Mouse (Mus musculus) embryonic facial prominence, embryonic 14.5 days (tissue): ENCODE measurements around the gene Recql. TPM values are rescaled to one million over a fixed set of nuclear protein-coding genes. Genes with fewer than 3 reads are reported as not detected.

Experiments used
- ATAC-seq: fragments of 200-750 bp; cut with Nextera tagmentation; 2 replicates; pipeline ENCODE4 v1.8.0; 2017; ENCODE audit warnings: low read depth, moderate number of reproducible peaks, moderate TSS enrichment
- DNase-seq: peaks from one replicate; pipeline ENCODE4 v3.0.0-alpha.2; 2015; ENCODE audit warnings: low spot score
- H3K27ac ChIP-seq: fragments of 300-500 bp; sonication (generic); replicated peaks from 2 replicates; pipeline ENCODE4 v1.5.1; 2014; ENCODE audit warnings: low read depth, mild to moderate bottlenecking, low read length, moderate library complexity
- H3K27me3 ChIP-seq: fragments of 300-500 bp; sonication (generic); replicated peaks from 2 replicates; pipeline ENCODE4 v1.6.1; 2014; ENCODE audit warnings: low read length; ENCODE audit not compliant: control insufficient read depth, insufficient read depth
- H3K36me3 ChIP-seq: fragments of 300-500 bp; sonication (generic); 2 replicates; pipeline ENCODE4 v1.6.1; 2014; ENCODE audit warnings: low read length, mixed read lengths; ENCODE audit not compliant: control insufficient read depth, insufficient read depth
- H3K4me1 ChIP-seq: fragments of 300-500 bp; sonication (generic); 2 replicates; pipeline ENCODE4 v1.6.1; 2014; ENCODE audit warnings: antibody characterized with exemption, low read length; ENCODE audit not compliant: control insufficient read depth, insufficient read depth
- H3K4me2 ChIP-seq: fragments of 300-500 bp; sonication (generic); 2 replicates; pipeline ENCODE4 v1.6.1; 2014; ENCODE audit warnings: low read depth, mild to moderate bottlenecking, low read length, moderate library complexity, mixed read lengths
- H3K4me3 ChIP-seq: fragments of 300-500 bp; sonication (generic); 2 replicates; pipeline ENCODE4 v1.5.1; 2014; ENCODE audit warnings: low read depth, mild to moderate bottlenecking, low read length
- H3K9ac ChIP-seq: fragments of 300-500 bp; sonication (generic); 2 replicates; pipeline ENCODE4 v1.6.1; 2014; ENCODE audit warnings: low read depth, mild to moderate bottlenecking, low read length, moderate library complexity, mixed read lengths
- H3K9me3 ChIP-seq: fragments of 300-500 bp; sonication (generic); 2 replicates; pipeline ENCODE4 v1.6.1; 2016; ENCODE audit warnings: low read length; ENCODE audit not compliant: control insufficient read depth
- WGBS: fragments of 180-500 bp; shearing (Covaris S2); extraction: QIAGEN DNeasy Blood & Tissue Kit; methylation state at CpG from one replicate; pipeline ENCODE4 v1.1.7; 2014; 5-methylcytosine and 5-hydroxymethylcytosine counted together
- polyA plus RNA-seq: library from polyadenylated mRNA; unstranded; fragments of >200 nt; fragmentation: Nextera tagmentation; extraction: Ambion mirVana; gene quantifications from 2 replicates; pipeline ENCODE4 v1.2.1, GENCODE M21; 2014

The Recql gene
- polyA plus RNA-seq, 1 experiment from 2014 or later = 22.9 TPM

GRCm38 (mm10) chr6:142329201-142329600 lies 57.7 kb downstream of the Recql start:
- no peak overlapping the region for H3K27ac ChIP-seq
- H3K4me2 ChIP-seq = no peak overlapping the region
- no peaks in the 10 kb centered on the region for H3K27me3 ChIP-seq
- H3K9me3 ChIP-seq = no peaks in the 10 kb centered on the region
- no peaks in the 10 kb centered on the region for H3K4me1 ChIP-seq
- no peaks in the 10 kb centered on the region for H3K36me3 ChIP-seq
- H3K4me3 ChIP-seq = no peak overlapping the region
- ATAC-seq (no peak), DNase-seq (no peak)
- 52% methylated on average over 1 of the region's 1 CpGs for WGBS
- no peak overlapping the region for H3K9ac ChIP-seq

GRCm38 (mm10) chr6:142326598-142326997 lies 60.3 kb downstream of the Recql start:
- no peaks in the 10 kb centered on the region for H3K36me3 ChIP-seq
- no peak for DNase-seq

GRCm38 (mm10) chr6:142322881-142323280 lies 64.0 kb downstream of the Recql start, which contains the start of gene Slco1a5:
Slco1a5 (minus strand) TSS chr6:142322981.
- no peaks in the 10 kb centered on the region for H3K36me3 ChIP-seq
- H3K4me2 ChIP-seq = no peak within 1 kb of the TSS
- WGBS = 18% methylated on average over 4 of the region's 4 CpGs
- no peaks in the 10 kb centered on the region for H3K9me3 ChIP-seq
- H3K27ac ChIP-seq = no peak within 1 kb of the TSS
- ATAC-seq (no peak), DNase-seq (no peak)
- H3K4me3 ChIP-seq = no peak within 1 kb of the TSS
- no peaks in the 10 kb centered on the region for H3K4me1 ChIP-seq
- H3K27me3 ChIP-seq = no peaks in the 10 kb centered on the region
- no peak within 1 kb of the TSS for H3K9ac ChIP-seq

More at GRCm38 (mm10) chr6:142326598-142326997, 60.3 kb downstream of the Recql start:
- no peak overlapping the region for H3K4me3 ChIP-seq
- no peaks in the 10 kb centered on the region for H3K27me3 ChIP-seq
- no peak overlapping the region for H3K4me2 ChIP-seq
- WGBS = 74% methylated on average over 3 of the region's 3 CpGs
- no peak overlapping the region for H3K9ac ChIP-seq
- no peak for ATAC-seq
- no peaks in the 10 kb centered on the region for H3K4me1 ChIP-seq
- H3K27ac ChIP-seq = no peak overlapping the region
- H3K9me3 ChIP-seq = no peaks in the 10 kb centered on the region

GRCm38 (mm10) chr6:142317106-142317505 lies 69.8 kb downstream of the Recql start:
- Histone ChIP-seq H3K4me2 (no peak overlapping the region), H3K36me3 (no peaks in the 10 kb centered on the region), H3K27me3 (no peaks in the 10 kb centered on the region), H3K9me3 (no peaks in the 10 kb centered on the region), H3K4me1 (no peaks in the 10 kb centered on the region), H3K9ac (no peak overlapping the region), H3K4me3 (no peak overlapping the region), H3K27ac (no peak overlapping the region)
- DNase-seq = no peak
- no peak for ATAC-seq

GRCm38 (mm10) chr6:142314285-142314684 lies 72.6 kb downstream of the Recql start:
- Histone ChIP-seq H3K4me1 (no peaks in the 10 kb centered on the region), H3K4me3 (no peak overlapping the region), H3K4me2 (no peak overlapping the region), H3K36me3 (no peaks in the 10 kb centered on the region), H3K9me3 (peaks cover 7% of the 10 kb centered on the region), H3K27ac (no peak overlapping the region), H3K27me3 (no peaks in the 10 kb centered on the region), H3K9ac (no peak overlapping the region)
- no peak for ATAC-seq
- WGBS = 86% methylated on average over 5 of the region's 5 CpGs
- DNase-seq = no peak

- no peak for DNase-seq
- no peak overlapping the region for H3K27ac ChIP-seq
- no peak for ATAC-seq
- H3K36me3 ChIP-seq = no peaks in the 10 kb centered on the region
- no peak overlapping the region for H3K4me3 ChIP-seq
- H3K9me3 ChIP-seq = peaks cover 7% of the 10 kb centered on the region
- no peak overlapping the region for H3K4me2 ChIP-seq
- no peaks in the 10 kb centered on the region for H3K4me1 ChIP-seq
- no peaks in the 10 kb centered on the region for H3K27me3 ChIP-seq
- H3K9ac ChIP-seq = no peak overlapping the region
Observed at GRCm38 (mm10) chr6:142305076-142305475, 81.8 kb downstream of the Recql start.

Other genes with a start within 250 kb of the Recql start
- gene Slco1a6, start 178.6 kb downstream of the Recql start, polyA plus RNA-seq = 0.35 TPM in 1 of 2 replicates, not detected in the other
- 0.35 and 0.42 TPM in 2 replicates for gene Iapp, start 88.7 kb downstream of the Recql start, polyA plus RNA-seq
- gene Slco1a5, start 64.1 kb downstream of the Recql start, polyA plus RNA-seq = 0.75 and 0.96 TPM in 2 replicates
- gene Pyroxd1, start 41.4 kb downstream of the Recql start, polyA plus RNA-seq = 13.2 and 16.8 TPM in 2 replicates
- gene Golt1b, start 134 bp upstream of the Recql start, polyA plus RNA-seq = 133 and 142 TPM in 2 replicates
- gene Spx, start 26.4 kb upstream of the Recql start, polyA plus RNA-seq = 1.1 TPM in 2 replicates
- gene Gys2, start 86.0 kb upstream of the Recql start, polyA plus RNA-seq = not detected in 2 replicates
- gene Ldhb, start 120.9 kb upstream of the Recql start, polyA plus RNA-seq = 218 and 247 TPM in 2 replicates
- 16.8 and 21.0 TPM in 2 replicates for gene Kcnj8, start 184.5 kb upstream of the Recql start, polyA plus RNA-seq